Mouse (Mus musculus): ENCODE results near the gene Ssu2.

The Ssu2 gene

GRCm38 (mm10) chr6:112350452-112350851 lies 37.4 kb downstream of the Ssu2 start:
- DNase-seq (ENCODE audit: low read depth in 2 of 2, low spot score in 2 of 2) = no peak

- no peak for DNase-seq (ENCODE audit: low read depth in 2 of 2, low spot score in 2 of 2)
Measured at GRCm38 (mm10) chr6:112339016-112339415, 48.8 kb downstream of the Ssu2 start.

- no peak for DNase-seq (ENCODE audit: low read depth in 2 of 2, low spot score in 2 of 2)
Measured at GRCm38 (mm10) chr6:112337667-112338066, 50.2 kb downstream of the Ssu2 start.

- DNase-seq (ENCODE audit: low read depth in 2 of 2, low spot score in 2 of 2) = no peak
Measured at GRCm38 (mm10) chr6:112333930-112334329, 53.9 kb downstream of the Ssu2 start.

- DNase-seq (ENCODE audit: low read depth in 2 of 2, low spot score in 2 of 2) = no peak
Measured at GRCm38 (mm10) chr6:112331223-112331598, 56.6 kb downstream of the Ssu2 start.

GRCm38 (mm10) chr6:112330520-112331222 lies 57.2 kb downstream of the Ssu2 start:
- no peak for DNase-seq (ENCODE audit: low read depth in 2 of 2, low spot score in 2 of 2)

GRCm38 (mm10) chr6:112327793-112328192 lies 60.0 kb downstream of the Ssu2 start:
- DNase-seq (ENCODE audit: low read depth in 2 of 2, low spot score in 2 of 2) = no peak

- DNase-seq (ENCODE audit: low read depth in 2 of 2, low spot score in 2 of 2) = no peak
Measured at GRCm38 (mm10) chr6:112325213-112325612, 62.6 kb downstream of the Ssu2 start.

- no peak for DNase-seq (ENCODE audit: low read depth in 2 of 2, low spot score in 2 of 2)
Measured at GRCm38 (mm10) chr6:112322916-112323315, 64.9 kb downstream of the Ssu2 start.

GRCm38 (mm10) chr6:112320679-112321078 lies 67.1 kb downstream of the Ssu2 start:
- no peak for DNase-seq (ENCODE audit: low read depth in 2 of 2, low spot score in 2 of 2)

GRCm38 (mm10) chr6:112319449-112319848 lies 68.4 kb downstream of the Ssu2 start:
- DNase-seq (ENCODE audit: low read depth in 2 of 2, low spot score in 2 of 2) = no peak

- no peak for DNase-seq (ENCODE audit: low read depth in 2 of 2, low spot score in 2 of 2)
Measured at GRCm38 (mm10) chr6:112311385-112311784, 76.4 kb downstream of the Ssu2 start.

GRCm38 (mm10) chr6:112309330-112309938 lies 78.4 kb downstream of the Ssu2 start:
- DNase-seq (ENCODE audit: low read depth in 2 of 2, low spot score in 2 of 2) = no peak

Measured in CD8-positive naive resting alpha-beta T cell, adult 2 months (primary cell).